Comparison of ENCODE assay signal across 15 mouse cellular contexts in the genomic region with DNA sequence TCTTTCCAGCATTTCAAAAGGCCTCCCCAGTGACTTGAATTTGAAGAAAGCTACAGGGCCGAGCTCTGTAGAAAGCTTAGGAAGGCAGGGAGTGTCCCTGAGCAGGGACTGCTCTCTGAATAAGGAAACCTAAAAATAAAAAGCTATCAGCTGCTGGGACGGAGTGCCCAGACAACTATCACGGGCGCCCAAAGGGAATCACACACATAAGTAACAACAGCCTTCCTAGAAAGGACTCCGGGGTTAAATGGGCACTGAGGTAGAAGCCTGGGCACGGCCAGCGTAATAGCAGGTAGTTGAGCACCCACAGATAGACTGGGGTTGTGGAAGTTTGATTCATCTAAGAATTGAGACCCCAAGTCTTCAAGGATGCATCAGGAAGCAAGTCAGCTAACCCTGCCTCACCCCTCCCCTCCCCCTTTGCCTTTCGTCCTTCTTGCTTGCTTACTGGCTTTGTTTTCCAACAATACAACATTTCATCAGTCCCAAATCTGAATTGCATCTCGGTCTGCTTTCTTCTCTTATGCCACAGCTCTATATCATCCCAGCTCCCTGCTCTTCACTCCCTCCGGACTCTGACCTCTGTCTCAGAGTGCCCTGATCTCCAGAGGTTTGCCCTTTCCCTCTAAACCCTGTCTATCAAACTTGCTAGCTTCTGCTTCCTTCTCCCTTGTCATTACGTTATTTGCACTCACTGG.
A peak's percentile ranks its signal among the peaks of the same experiment; 100 is the strongest.
DNase-seq lines count a peak whose midpoint lies in the region; ATAC-seq and TF ChIP-seq lines count a peak whose summit lies in the region.
"Had no signal": no experiment of that assay in that cellular context is flagged by ENCODE, and none has a peak within 500 bp of the region (broad histone marks: within the 10 kb centered on the region; RNA-seq: fewer than 3 reads in every experiment).

No protein-coding gene starts in this region.

- intact Hi-C loops in heart, postnatal 10 days (cut with DNase I): no loop called here

- 63% methylated on average over 11 of the region's 11 CpGs for WGBS in forebrain, postnatal 0 days
- WGBS in forebrain, embryonic 10.5 days: 72% methylated on average over 11 of the region's 11 CpGs
- 59% methylated on average over 11 of the region's 11 CpGs for WGBS in neural tube, embryonic 12.5 days

- H3K9me3 ChIP-seq in forebrain, postnatal 0 days (ENCODE audit: low read length): no peaks in the 10 kb centered on the region
- H3K9me3 ChIP-seq in forebrain, embryonic 10.5 days: no peaks in the 10 kb centered on the region; the same call in 1 of the 2 replicates
- H3K9me3 ChIP-seq in neural tube, embryonic 12.5 days: no peaks in the 10 kb centered on the region
- H3K9me3 ChIP-seq: limb, embryonic 10.5 days; megakaryocyte, embryonic 14.5 days had no signal

- H3K36me3 ChIP-seq in forebrain, postnatal 0 days (ENCODE audit: insufficient read depth): no peaks in the 10 kb centered on the region
- H3K36me3 ChIP-seq in forebrain, embryonic 10.5 days (replicated peaks): no peaks in the 10 kb centered on the region
- H3K36me3 ChIP-seq in neural tube, embryonic 12.5 days: no peaks in the 10 kb centered on the region
- H3K36me3 ChIP-seq: limb, embryonic 10.5 days had no signal

- no peak overlapping the region for H3K4me2 ChIP-seq in forebrain, postnatal 0 days (ENCODE audit: low read depth)
- no peak overlapping the region for H3K4me2 ChIP-seq in neural tube, embryonic 12.5 days (replicated peaks)

- no peak; the same call in 1 of the 2 replicates for ATAC-seq in forebrain, postnatal 0 days
- peak; percentile 50; the same call in 1 of the 2 replicates for ATAC-seq in neural tube, embryonic 12.5 days (ENCODE audit: low FRiP score, low read depth)
- ATAC-seq: activated CD4-positive, CD25-positive, alpha-beta regulatory T cell, adult 4 months had no signal

- no peak overlapping the region for H3K27ac ChIP-seq in forebrain, postnatal 0 days (ENCODE audit: low read depth, low read length)
- H3K27ac ChIP-seq in forebrain, embryonic 10.5 days: no peak overlapping the region
- no peak overlapping the region for H3K27ac ChIP-seq in neural tube, embryonic 12.5 days
- H3K27ac ChIP-seq: kidney, postnatal 0 days; limb, embryonic 10.5 days had no signal

- no peaks in the 10 kb centered on the region; the same call in 1 of the 2 replicates for H3K4me1 ChIP-seq in forebrain, postnatal 0 days (ENCODE audit: insufficient read depth)
- H3K4me1 ChIP-seq in forebrain, embryonic 10.5 days: peaks cover 15% of the 10 kb centered on the region
- no peaks in the 10 kb centered on the region for H3K4me1 ChIP-seq in neural tube, embryonic 12.5 days
- H3K4me1 ChIP-seq: limb, embryonic 10.5 days; megakaryocyte, embryonic 14.5 days had no signal

- H3K27me3 ChIP-seq in forebrain, postnatal 0 days (ENCODE audit: insufficient read depth, low read length): no peaks in the 10 kb centered on the region
- H3K27me3 ChIP-seq in forebrain, embryonic 10.5 days (ENCODE audit: poor library complexity, severe bottlenecking): no peaks in the 10 kb centered on the region
- no peaks in the 10 kb centered on the region for H3K27me3 ChIP-seq in neural tube, embryonic 12.5 days (replicated peaks)
- H3K27me3 ChIP-seq: megakaryocyte, embryonic 14.5 days had no signal

- DNase-seq in forebrain, postnatal 0 days: peak; percentile 31
- no peak for DNase-seq in forebrain, embryonic 10.5 days (ENCODE audit: extremely low spot score, low spot score)
- DNase-seq in neural tube, embryonic 10.5 days (ENCODE audit: extremely low spot score, low spot score): no peak
- DNase-seq in heart, postnatal 10 days: peak; percentile 25 to 35
- no peak for DNase-seq in adrenal gland, adult 2 months
- no peak for DNase-seq in lung, postnatal 36 days
- no peak for DNase-seq in frontal cortex, postnatal 14 days (ENCODE audit: low spot score in 2 of 2)
- DNase-seq: cerebellum, adult 18-20 months; layer of hippocampus, adult 9-11 months had no signal

- no peak overlapping the region for H3K4me3 ChIP-seq in forebrain, postnatal 0 days (ENCODE audit: low read depth, low read length)
- H3K4me3 ChIP-seq in forebrain, embryonic 10.5 days: no peak overlapping the region
- no peak overlapping the region for H3K4me3 ChIP-seq in neural tube, embryonic 12.5 days
- H3K4me3 ChIP-seq: erythroblast, embryonic 14.5 days; limb, embryonic 10.5 days; megakaryocyte, embryonic 14.5 days had no signal

- no peak for TF ChIP-seq CTCF in forebrain, postnatal 0 days (IDR thresholded peaks at IDR 0.05; ENCODE audit: low read depth)

- no peak overlapping the region for H3K9ac ChIP-seq in forebrain, postnatal 0 days
- H3K9ac ChIP-seq in neural tube, embryonic 12.5 days: no peak overlapping the region

Comparison
In these comparisons a context has a peak if more than half of its experiments do, and no peak if none do; other contexts are left out.
1. DNase-seq: peak in forebrain, postnatal 0 days (single experiment) and heart, postnatal 10 days (2 of 2); none in forebrain, embryonic 10.5 days (single experiment), neural tube, embryonic 10.5 days (single experiment), adrenal gland, adult 2 months (single experiment), lung, postnatal 36 days (single experiment) and frontal cortex, postnatal 14 days (0 of 2).